Mouse (Mus musculus): Measurements from ENCODE around the gene Cacng7. TPM values are rescaled to one million over a fixed set of nuclear protein-coding genes. Genes with fewer than 3 reads are reported as not detected.

Gene Cacng7
- polyA plus RNA-seq, 1 experiment from 2014 or later: 5.0 TPM

DNA sequence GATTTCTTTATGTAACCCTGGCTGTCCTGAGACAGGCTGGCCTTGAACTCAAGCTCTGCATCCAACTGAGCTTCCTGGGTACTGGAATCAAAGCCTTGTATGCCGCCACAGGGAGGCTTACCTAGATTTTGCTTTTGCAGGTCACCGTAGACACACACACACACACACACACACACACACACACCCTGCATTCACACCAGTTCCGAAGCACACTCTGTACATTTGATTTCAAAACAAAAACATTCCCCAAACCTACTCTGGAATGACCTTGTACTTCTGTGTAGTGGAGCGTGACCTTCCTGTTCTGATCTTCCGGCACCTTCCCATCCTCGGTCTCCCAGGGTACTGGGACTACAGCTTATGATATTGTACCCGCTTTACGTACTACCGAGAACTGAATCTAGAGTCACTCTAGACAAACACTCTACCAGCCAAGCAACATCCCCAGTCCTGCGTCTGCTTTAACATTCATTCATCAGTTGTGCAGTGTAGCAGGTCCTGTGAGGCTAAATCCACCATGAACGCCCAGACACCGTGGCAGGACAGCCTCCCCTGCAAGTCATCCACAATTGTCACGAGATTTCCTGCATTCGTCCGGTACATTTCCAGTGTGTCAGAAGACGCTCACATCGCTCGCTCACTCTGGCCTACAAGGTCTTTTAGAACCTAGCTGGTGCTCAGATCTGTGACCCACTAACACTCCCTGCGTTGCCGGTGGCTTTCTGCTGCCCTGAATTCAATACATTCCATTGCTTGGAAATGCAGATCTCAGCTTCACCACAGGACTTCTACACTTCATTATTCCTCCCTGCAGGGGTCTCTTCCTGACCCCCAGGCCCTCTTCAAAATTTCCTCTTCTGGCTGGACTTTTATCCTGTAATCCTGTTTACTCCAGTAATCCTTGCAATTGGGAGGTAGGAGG, 14.9 kb downstream of the Cacng7 start:
- Histone ChIP-seq H3K36me3 (ENCODE audit: control insufficient read depth, insufficient read depth, low read length) (peaks cover 80% of the 10 kb centered on the region), H3K9ac (replicated peaks; ENCODE audit: low read length) (no peak overlapping the region), H3K27ac (replicated peaks; ENCODE audit: low read depth, low read length) (no peak overlapping the region), H3K4me2 (ENCODE audit: low read length) (no peak overlapping the region), H3K9me3 (ENCODE audit: control insufficient read depth, low read length) (no peaks in the 10 kb centered on the region), H3K4me1 (ENCODE audit: control insufficient read depth, insufficient read depth, low read length) (no peaks in the 10 kb centered on the region), H3K27me3 (ENCODE audit: control insufficient read depth, insufficient read depth, low read length) (no peaks in the 10 kb centered on the region), H3K4me3 (replicated peaks; ENCODE audit: low read depth, low read length) (no peak overlapping the region)
- DNase-seq: no peak
- 24% methylated on average over 20 of the region's 20 CpGs for WGBS
- no peak for ATAC-seq (ENCODE audit: low FRiP score, low TSS enrichment)

DNA sequence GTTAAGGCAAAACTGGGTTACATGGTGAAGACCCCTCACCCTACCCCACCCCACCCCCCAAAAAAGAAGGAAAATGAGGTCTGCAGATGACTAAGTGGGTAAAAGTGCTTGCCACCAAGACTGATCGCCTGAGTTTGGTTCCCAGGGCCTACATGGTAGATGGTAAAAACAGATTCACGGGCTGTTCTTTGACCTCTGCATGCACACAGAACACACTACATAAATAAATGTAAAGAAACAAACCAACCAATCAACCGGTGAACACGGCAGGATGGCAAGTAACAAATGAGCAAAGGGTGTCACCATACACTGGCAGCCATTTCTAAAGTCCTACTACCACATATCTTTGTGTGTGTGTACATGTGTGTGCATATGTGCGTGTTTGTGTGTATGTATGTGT, 15.6 kb downstream of the Cacng7 start:
- no peaks in the 10 kb centered on the region for H3K9me3 ChIP-seq (ENCODE audit: control insufficient read depth, low read length)
- 52% methylated on average over 5 of the region's 5 CpGs for WGBS
- H3K36me3 ChIP-seq (ENCODE audit: control insufficient read depth, insufficient read depth, low read length): peaks cover 79% of the 10 kb centered on the region
- H3K4me2 ChIP-seq (ENCODE audit: low read length): no peak overlapping the region
- no peak overlapping the region for H3K27ac ChIP-seq (replicated peaks; ENCODE audit: low read depth, low read length)
- no peak overlapping the region for H3K4me3 ChIP-seq (replicated peaks; ENCODE audit: low read depth, low read length)
- no peak overlapping the region for H3K9ac ChIP-seq (replicated peaks; ENCODE audit: low read length)
- ATAC-seq (ENCODE audit: low FRiP score, low TSS enrichment) (no peak), DNase-seq (no peak)
- H3K27me3 ChIP-seq (ENCODE audit: control insufficient read depth, insufficient read depth, low read length): no peaks in the 10 kb centered on the region
- H3K4me1 ChIP-seq (ENCODE audit: control insufficient read depth, insufficient read depth, low read length): no peaks in the 10 kb centered on the region

DNA sequence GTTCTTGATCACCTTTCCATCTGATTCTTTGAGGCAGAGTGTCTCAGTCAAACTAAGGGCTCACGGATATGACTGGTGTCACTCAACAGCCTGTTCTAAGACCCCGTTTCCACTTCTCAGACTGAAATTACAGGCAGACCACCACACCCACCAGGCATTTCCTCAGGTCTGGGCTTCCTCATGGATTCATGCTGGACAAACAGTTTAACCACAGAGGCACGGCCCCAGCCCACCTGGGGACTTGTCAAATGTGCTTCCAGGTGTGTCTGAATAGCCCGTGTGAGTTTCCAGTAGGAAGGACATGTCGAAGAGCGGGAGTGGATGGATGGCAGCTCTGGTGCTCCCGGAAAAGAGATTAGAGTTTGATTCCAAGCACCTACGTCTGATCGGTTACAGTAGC, 17.0 kb downstream of the Cacng7 start:
- no peak for DNase-seq
- H3K36me3 ChIP-seq (ENCODE audit: control insufficient read depth, insufficient read depth, low read length): peaks cover 74% of the 10 kb centered on the region
- WGBS: 92% methylated on average over 9 of the region's 9 CpGs
- no peaks in the 10 kb centered on the region for H3K27me3 ChIP-seq (ENCODE audit: control insufficient read depth, insufficient read depth, low read length)
- H3K4me2 ChIP-seq (ENCODE audit: low read length): no peak overlapping the region
- no peak overlapping the region for H3K9ac ChIP-seq (replicated peaks; ENCODE audit: low read length)
- H3K27ac ChIP-seq (replicated peaks; ENCODE audit: low read depth, low read length): no peak overlapping the region
- no peak overlapping the region for H3K4me3 ChIP-seq (replicated peaks; ENCODE audit: low read depth, low read length)
- no peaks in the 10 kb centered on the region for H3K4me1 ChIP-seq (ENCODE audit: control insufficient read depth, insufficient read depth, low read length)
- ATAC-seq (ENCODE audit: low FRiP score, low TSS enrichment): no peak
- H3K9me3 ChIP-seq (ENCODE audit: control insufficient read depth, low read length): no peaks in the 10 kb centered on the region

DNA sequence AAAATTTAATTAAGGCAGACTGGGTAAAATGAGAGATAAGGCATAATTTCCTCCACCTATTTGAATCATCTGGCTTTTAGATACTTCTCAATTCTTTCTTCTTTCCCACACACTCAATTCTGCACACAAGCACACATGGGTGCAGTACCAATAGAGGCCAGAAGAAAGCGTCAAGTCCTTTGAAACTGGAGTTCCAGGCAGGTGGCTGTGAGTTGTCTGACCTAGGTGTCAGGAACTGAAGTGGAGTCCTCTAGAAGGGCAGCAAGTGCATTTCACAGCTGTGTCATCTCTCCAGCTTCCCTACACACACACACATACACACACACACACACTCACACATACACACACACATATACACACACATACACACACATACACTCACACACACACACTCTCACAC, 18.8 kb downstream of the Cacng7 start:
- no peaks in the 10 kb centered on the region for H3K9me3 ChIP-seq (ENCODE audit: control insufficient read depth, low read length)
- DNase-seq (no peak), ATAC-seq (ENCODE audit: low FRiP score, low TSS enrichment) (no peak)
- H3K4me3 ChIP-seq (replicated peaks; ENCODE audit: low read depth, low read length): no peak overlapping the region
- H3K27ac ChIP-seq (replicated peaks; ENCODE audit: low read depth, low read length): no peak overlapping the region
- no peaks in the 10 kb centered on the region for H3K27me3 ChIP-seq (ENCODE audit: control insufficient read depth, insufficient read depth, low read length)
- peaks cover 65% of the 10 kb centered on the region for H3K36me3 ChIP-seq (ENCODE audit: control insufficient read depth, insufficient read depth, low read length)
- H3K9ac ChIP-seq (replicated peaks; ENCODE audit: low read length): no peak overlapping the region
- no peaks in the 10 kb centered on the region for H3K4me1 ChIP-seq (ENCODE audit: control insufficient read depth, insufficient read depth, low read length)
- 92% methylated on average over 1 of the region's 1 CpGs for WGBS
- H3K4me2 ChIP-seq (ENCODE audit: low read length): no peak overlapping the region

DNA sequence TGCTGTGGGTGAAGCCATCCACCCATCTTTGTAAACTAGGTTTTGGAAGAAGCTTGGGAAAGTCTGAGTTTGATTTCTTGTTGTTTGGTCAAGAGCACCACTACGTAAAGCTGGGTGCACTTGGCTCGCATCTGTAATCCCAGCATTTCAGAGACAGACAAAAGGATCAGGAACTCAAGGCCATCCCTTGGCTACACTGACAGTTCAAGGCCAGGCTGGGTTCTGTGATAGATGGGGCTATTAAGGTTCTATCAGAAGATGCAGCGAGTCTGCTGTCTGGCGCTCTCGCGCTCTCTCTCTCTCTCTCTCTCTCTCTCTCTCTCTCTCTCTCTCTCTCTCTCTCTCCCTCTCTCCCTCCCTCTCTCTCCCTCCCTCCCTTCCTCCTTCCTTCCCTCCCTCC, 22.1 kb downstream of the Cacng7 start:
- Histone ChIP-seq H3K4me1 (ENCODE audit: control insufficient read depth, insufficient read depth, low read length) (no peaks in the 10 kb centered on the region), H3K27me3 (ENCODE audit: control insufficient read depth, insufficient read depth, low read length) (no peaks in the 10 kb centered on the region), H3K27ac (replicated peaks; ENCODE audit: low read depth, low read length) (no peak overlapping the region), H3K9ac (replicated peaks; ENCODE audit: low read length) (no peak overlapping the region), H3K9me3 (ENCODE audit: control insufficient read depth, low read length) (no peaks in the 10 kb centered on the region), H3K4me3 (replicated peaks; ENCODE audit: low read depth, low read length) (no peak overlapping the region), H3K36me3 (ENCODE audit: control insufficient read depth, insufficient read depth, low read length) (peaks cover 62% of the 10 kb centered on the region), H3K4me2 (ENCODE audit: low read length) (no peak overlapping the region)
- WGBS: 90% methylated on average over 6 of the region's 6 CpGs
- ATAC-seq (ENCODE audit: low FRiP score, low TSS enrichment) (no peak), DNase-seq (no peak)

DNA sequence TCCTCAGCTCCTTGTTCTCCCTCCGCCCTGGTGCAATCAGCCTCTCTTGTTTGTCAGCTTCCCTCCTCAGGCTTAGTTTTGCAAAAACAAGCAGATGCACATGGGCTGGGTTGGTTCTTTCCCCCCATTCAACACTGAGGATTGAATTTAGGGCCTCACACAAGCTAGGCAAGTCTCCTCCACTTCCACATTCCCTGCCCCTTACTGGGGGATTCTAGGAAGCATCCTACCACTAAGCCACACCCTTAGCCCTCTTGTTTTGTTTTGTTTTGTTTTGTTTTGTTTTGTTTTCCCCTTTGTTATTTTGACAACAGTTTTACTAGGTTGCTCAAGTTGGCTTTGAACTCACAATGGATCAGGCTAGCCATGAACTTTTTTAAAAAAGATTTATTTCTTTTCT, 27.9 kb downstream of the Cacng7 start:
- Histone ChIP-seq H3K4me3 (replicated peaks; ENCODE audit: low read depth, low read length) (no peak overlapping the region), H3K36me3 (ENCODE audit: control insufficient read depth, insufficient read depth, low read length) (peaks cover 63% of the 10 kb centered on the region), H3K9ac (replicated peaks; ENCODE audit: low read length) (no peak overlapping the region), H3K27me3 (ENCODE audit: control insufficient read depth, insufficient read depth, low read length) (0 out of 2 replicates have a peak, but pooled peaks cover under 1% of the 10 kb centered on the region), H3K4me1 (ENCODE audit: control insufficient read depth, insufficient read depth, low read length) (no peaks in the 10 kb centered on the region), H3K9me3 (ENCODE audit: control insufficient read depth, low read length) (no peaks in the 10 kb centered on the region), H3K27ac (replicated peaks; ENCODE audit: low read depth, low read length) (no peak overlapping the region), H3K4me2 (ENCODE audit: low read length) (no peak overlapping the region)
- no peak for DNase-seq
- 100% methylated on average over 1 of the region's 1 CpGs for WGBS
- ATAC-seq (ENCODE audit: low FRiP score, low TSS enrichment): no peak

DNA sequence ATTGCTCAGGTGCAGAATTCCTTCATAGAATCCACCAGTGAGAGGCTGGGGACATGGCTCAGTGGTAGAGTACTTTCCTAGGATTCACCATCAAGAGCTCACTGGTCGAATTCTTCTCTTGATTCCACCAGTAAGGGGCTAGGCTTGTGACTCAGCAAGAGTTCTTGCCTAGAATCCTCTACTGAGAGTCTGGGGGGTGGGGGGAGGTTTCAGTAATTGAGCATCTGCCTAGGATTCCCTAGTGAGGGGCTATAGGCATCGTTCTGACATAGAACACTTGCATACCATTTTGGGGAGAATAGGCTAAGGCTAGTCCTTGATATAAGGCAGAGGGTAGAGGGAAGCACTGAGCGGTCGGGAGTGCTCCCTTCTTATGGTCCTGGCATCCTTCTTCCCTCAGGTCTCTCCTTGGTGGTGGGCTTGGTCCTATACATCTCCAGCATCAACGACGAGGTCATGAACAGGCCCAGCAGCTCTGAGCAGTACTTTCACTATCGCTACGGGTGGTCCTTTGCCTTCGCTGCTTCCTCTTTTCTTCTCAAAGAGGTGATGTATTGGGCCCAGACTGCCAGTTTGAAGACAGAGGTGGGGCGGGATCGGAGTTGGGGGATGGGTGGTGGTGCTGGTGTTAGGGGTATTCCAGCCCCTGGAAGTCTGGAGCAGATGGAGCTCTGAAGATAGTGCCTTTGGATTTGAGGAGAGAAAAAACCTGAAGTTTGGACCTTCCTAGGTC, 33.0 kb downstream of the Cacng7 start:
- Histone ChIP-seq H3K9me3 (ENCODE audit: control insufficient read depth, low read length) (no peaks in the 10 kb centered on the region), H3K4me2 (ENCODE audit: low read length) (no peak overlapping the region), H3K4me3 (replicated peaks; ENCODE audit: low read depth, low read length) (no peak overlapping the region), H3K27ac (replicated peaks; ENCODE audit: low read depth, low read length) (no peak overlapping the region), H3K9ac (replicated peaks; ENCODE audit: low read length) (no peak overlapping the region), H3K27me3 (ENCODE audit: control insufficient read depth, insufficient read depth, low read length) (0 out of 2 replicates have a peak, but pooled peaks cover 6% of the 10 kb centered on the region), H3K36me3 (ENCODE audit: control insufficient read depth, insufficient read depth, low read length) (peaks cover 27% of the 10 kb centered on the region), H3K4me1 (ENCODE audit: control insufficient read depth, insufficient read depth, low read length) (0 out of 2 replicates have a peak, but pooled peaks cover 5% of the 10 kb centered on the region)
- no peak for DNase-seq
- ATAC-seq (ENCODE audit: low FRiP score, low TSS enrichment): no peak
- WGBS: 52% methylated on average over 11 of the region's 11 CpGs

DNA sequence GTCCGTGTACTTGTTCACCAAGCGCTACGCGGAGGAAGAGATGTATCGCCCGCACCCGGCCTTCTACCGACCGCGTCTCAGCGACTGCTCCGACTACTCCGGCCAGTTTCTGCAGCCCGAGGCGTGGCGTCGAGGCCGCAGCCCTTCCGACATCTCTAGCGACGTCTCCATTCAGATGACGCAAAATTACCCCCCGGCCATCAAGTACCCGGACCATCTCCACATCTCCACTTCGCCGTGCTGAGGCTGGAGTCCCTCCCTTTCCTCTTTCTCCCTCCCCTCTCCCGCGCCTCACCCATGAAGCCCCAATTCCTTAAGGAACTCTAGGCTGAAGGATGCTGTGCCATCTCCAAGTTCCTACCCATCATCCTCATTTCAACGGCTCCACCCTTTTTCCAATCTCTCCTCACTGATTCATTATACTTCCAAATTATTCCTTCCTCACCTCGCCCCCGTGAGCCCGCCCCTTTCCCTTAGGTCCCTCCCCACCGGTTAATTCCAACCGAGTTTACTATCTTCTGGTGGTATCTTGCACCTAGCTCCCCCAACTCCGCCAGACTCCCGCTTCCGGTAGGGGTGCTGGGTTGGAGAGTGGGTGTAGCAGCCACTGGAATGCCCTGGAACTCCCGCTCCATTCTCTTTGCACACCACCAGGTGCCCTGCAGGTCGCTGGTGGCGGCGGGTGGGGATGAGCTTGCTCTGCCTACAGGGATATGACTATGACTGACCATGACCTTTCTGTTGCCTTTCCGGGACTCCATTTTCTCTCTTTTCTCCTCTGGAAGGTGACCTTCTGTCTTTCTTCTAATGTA, 34.2 kb downstream of the Cacng7 start:
- 21% methylated on average over 42 of the region's 42 CpGs for WGBS
- DNase-seq: no peak
- 0 out of 2 replicates have a peak, but pooled peaks cover 6% of the 10 kb centered on the region for H3K27me3 ChIP-seq (ENCODE audit: control insufficient read depth, insufficient read depth, low read length)
- H3K36me3 ChIP-seq (ENCODE audit: control insufficient read depth, insufficient read depth, low read length): peaks cover 24% of the 10 kb centered on the region
- H3K4me2 ChIP-seq (ENCODE audit: low read length): peak overlapping the region; percentile 28; the same call in 1 of the 2 replicates
- H3K9me3 ChIP-seq (ENCODE audit: control insufficient read depth, low read length): no peaks in the 10 kb centered on the region
- no peak overlapping the region for H3K9ac ChIP-seq (replicated peaks; ENCODE audit: low read length)
- H3K4me1 ChIP-seq (ENCODE audit: control insufficient read depth, insufficient read depth, low read length): 0 out of 2 replicates have a peak, but pooled peaks cover 5% of the 10 kb centered on the region
- H3K27ac ChIP-seq (replicated peaks; ENCODE audit: low read depth, low read length): no peak overlapping the region
- ATAC-seq (ENCODE audit: low FRiP score, low TSS enrichment): peak; percentile 57; the same call in 1 of the 2 replicates
- H3K4me3 ChIP-seq (replicated peaks; ENCODE audit: low read depth, low read length): no peak overlapping the region

Data from midbrain, embryonic 14.5 days (tissue).